Mouse (Mus musculus) liver, adult 2 months (tissue): ENCODE results near the gene Apmap. TPM values are rescaled to one million over a fixed set of nuclear protein-coding genes. Genes with fewer than 3 reads are reported as not detected.

ENCODE experiments used
- DNase-seq: peaks from one replicate; pipeline ENCODE4 v3.0.0-alpha.2; 2011; ENCODE audit warnings: low read depth, low spot score; ENCODE audit errors: extremely low read depth
- H3K27ac ChIP-seq: fragments of 200-500 bp; replicated peaks from 2 replicates; pipeline ENCODE4 v1.5.1; 2012; ENCODE audit warnings: low read depth, mild to moderate bottlenecking, control low read depth, inconsistent platforms, low read length; ENCODE audit not compliant: insufficient read depth
- H3K27me3 ChIP-seq: fragments of 200-500 bp; 2 replicates; pipeline ENCODE4 v1.6.1; 2012; ENCODE audit warnings: mild to moderate bottlenecking, moderate library complexity, low read length, inconsistent platforms; ENCODE audit not compliant: control insufficient read depth, insufficient read depth
- H3K36me3 ChIP-seq: fragments of 200-500 bp; 2 replicates; pipeline ENCODE4 v1.6.1; 2012; ENCODE audit warnings: low read length, inconsistent platforms; ENCODE audit not compliant: control insufficient read depth, insufficient read depth
- H3K4me1 ChIP-seq: fragments of 200-500 bp; 2 replicates; pipeline ENCODE4 v1.6.1; 2011; ENCODE audit warnings: low read length; ENCODE audit not compliant: control insufficient read depth, insufficient read depth
- H3K4me3 ChIP-seq: fragments of 200-500 bp; 2 replicates; pipeline ENCODE4 v1.5.1; 2011; ENCODE audit warnings: low read depth, mild to moderate bottlenecking, control low read depth, low read length, moderate library complexity; ENCODE audit not compliant: insufficient read depth
- H3K79me2 ChIP-seq: fragments of 200-500 bp; 2 replicates; pipeline ENCODE4 v1.6.1; 2012; ENCODE audit warnings: inconsistent platforms, mild to moderate bottlenecking, low read length, moderate library complexity; ENCODE audit not compliant: control insufficient read depth, insufficient read depth
- H3K9ac ChIP-seq: fragments of 200-500 bp; 2 replicates; pipeline ENCODE4 v1.6.1; 2012; ENCODE audit warnings: low read depth, mild to moderate bottlenecking, control low read depth, inconsistent platforms, low read length
- CTCF ChIP-seq: fragments of 200-500 bp; IDR thresholded peaks from 2 replicates; pipeline ENCODE4 v1.5.1; 2011; ENCODE audit warnings: low read depth, low read length, control low read depth
- POLR2A ChIP-seq: fragments of 200-500 bp; IDR thresholded peaks from 2 replicates; pipeline ENCODE4 v1.6.1; 2011; ENCODE audit warnings: low read length, control low read depth; ENCODE audit not compliant: insufficient read depth; ENCODE audit errors: extremely low read depth
- WGBS: fragments of 180-500 bp; shearing (Covaris S2); methylation state at CpG from one replicate; pipeline ENCODE4 v1.1.7; 2018; 5-methylcytosine and 5-hydroxymethylcytosine counted together
- polyA plus RNA-seq: library from polyadenylated mRNA; depleted of rRNA; stranded (reverse); fragments of >200 nt; gene quantifications from 2 replicates; pipeline ENCODE4 v1.2.3, GENCODE M21; 2012
- total RNA-seq: library from RNA; depleted of rRNA; stranded (reverse); fragments of >200 nt; gene quantifications from 2 replicates; pipeline ENCODE4 v1.2.3, GENCODE M21; 2014

Gene Apmap
- total and polyA plus RNA-seq, 2 experiments: 23.5 to 42.9 TPM

GRCm38 (mm10) chr2:150607086-150607485, 1.3 kb downstream of the Apmap start:
- 36% methylated on average over 1 of the region's 1 CpGs for WGBS
- H3K9ac ChIP-seq: no peak overlapping the region
- H3K27ac ChIP-seq: no peak overlapping the region
- no peaks in the 10 kb centered on the region; the same call in 1 of the 2 replicates for H3K79me2 ChIP-seq
- H3K4me1 ChIP-seq: peaks cover 5% of the 10 kb centered on the region
- no peak for TF ChIP-seq POLR2A
- TF ChIP-seq CTCF: no peak
- no peak overlapping the region for H3K4me3 ChIP-seq
- no peaks in the 10 kb centered on the region for H3K27me3 ChIP-seq
- H3K36me3 ChIP-seq: no peaks in the 10 kb centered on the region
- no peak for DNase-seq

GRCm38 (mm10) chr2:150604802-150605201, 3.6 kb downstream of the Apmap start:
- H3K27ac ChIP-seq: no peak overlapping the region
- WGBS: 42% methylated on average over 2 of the region's 2 CpGs
- H3K4me1 ChIP-seq: peaks cover 5% of the 10 kb centered on the region
- no peaks in the 10 kb centered on the region; the same call in 1 of the 2 replicates for H3K79me2 ChIP-seq
- no peaks in the 10 kb centered on the region for H3K27me3 ChIP-seq
- no peak overlapping the region for H3K4me3 ChIP-seq
- TF ChIP-seq CTCF (no peak), POLR2A (no peak)
- no peaks in the 10 kb centered on the region for H3K36me3 ChIP-seq
- no peak for DNase-seq
- no peak overlapping the region for H3K9ac ChIP-seq

GRCm38 (mm10) chr2:150602166-150602565, 6.2 kb downstream of the Apmap start:
- no peak overlapping the region for H3K27ac ChIP-seq

GRCm38 (mm10) chr2:150600263-150600662, 8.1 kb downstream of the Apmap start:
- Histone ChIP-seq H3K27ac (no peak overlapping the region), H3K79me2 (no peaks in the 10 kb centered on the region; the same call in 1 of the 2 replicates), H3K4me1 (no peaks in the 10 kb centered on the region), H3K4me3 (no peak overlapping the region), H3K27me3 (no peaks in the 10 kb centered on the region), H3K36me3 (peaks cover 2% of the 10 kb centered on the region; the same call in 1 of the 2 replicates), H3K9ac (no peak overlapping the region)
- WGBS: 39% methylated on average over 2 of the region's 2 CpGs
- peak; percentile 78 for DNase-seq
- TF ChIP-seq POLR2A: no peak
- TF ChIP-seq CTCF: no peak

More at GRCm38 (mm10) chr2:150602166-150602565, 6.2 kb downstream of the Apmap start:
- 87% methylated on average over 2 of the region's 2 CpGs for WGBS
- Histone ChIP-seq H3K4me3 (no peak overlapping the region), H3K4me1 (0 out of 2 replicates have a peak, but pooled peaks cover under 1% of the 10 kb centered on the region), H3K36me3 (peaks cover 2% of the 10 kb centered on the region; the same call in 1 of the 2 replicates), H3K27me3 (no peaks in the 10 kb centered on the region), H3K79me2 (no peaks in the 10 kb centered on the region; the same call in 1 of the 2 replicates), H3K9ac (no peak overlapping the region)
- TF ChIP-seq CTCF: no peak
- TF ChIP-seq POLR2A: no peak
- DNase-seq: no peak

GRCm38 (mm10) chr2:150595411-150596190, 12.8 kb downstream of the Apmap start:
- no peaks in the 10 kb centered on the region for H3K4me1 ChIP-seq
- TF ChIP-seq CTCF (no peak), POLR2A (no peak)
- 94% methylated on average over 3 of the region's 3 CpGs for WGBS
- no peaks in the 10 kb centered on the region for H3K27me3 ChIP-seq
- H3K36me3 ChIP-seq: peaks cover 13% of the 10 kb centered on the region
- H3K79me2 ChIP-seq: peaks cover 3% of the 10 kb centered on the region; the same call in 1 of the 2 replicates
- no peak overlapping the region for H3K4me3 ChIP-seq
- DNase-seq: no peak
- no peak overlapping the region for H3K9ac ChIP-seq
- no peak overlapping the region for H3K27ac ChIP-seq

GRCm38 (mm10) chr2:150589076-150589475, 19.3 kb downstream of the Apmap start:
- TF ChIP-seq POLR2A: no peak
- TF ChIP-seq CTCF: no peak
- Histone ChIP-seq H3K9ac (no peak overlapping the region), H3K27ac (no peak overlapping the region), H3K79me2 (peaks cover 3% of the 10 kb centered on the region; the same call in 1 of the 2 replicates), H3K4me3 (no peak overlapping the region), H3K4me1 (no peaks in the 10 kb centered on the region), H3K36me3 (peaks cover 43% of the 10 kb centered on the region), H3K27me3 (no peaks in the 10 kb centered on the region)
- 93% methylated on average over 11 of the region's 11 CpGs for WGBS
- DNase-seq: no peak
